Mouse (Mus musculus): ENCODE results near the gene Pex5. TPM values are rescaled to one million over a fixed set of nuclear protein-coding genes. Genes with fewer than 3 reads are reported as not detected.

Pex5 gene
- polyA plus RNA-seq (2014; fragmentation: Nextera tagmentation; extraction: Ambion mirVana), result 20.8 and 22.8 TPM in 2 replicates

DNA sequence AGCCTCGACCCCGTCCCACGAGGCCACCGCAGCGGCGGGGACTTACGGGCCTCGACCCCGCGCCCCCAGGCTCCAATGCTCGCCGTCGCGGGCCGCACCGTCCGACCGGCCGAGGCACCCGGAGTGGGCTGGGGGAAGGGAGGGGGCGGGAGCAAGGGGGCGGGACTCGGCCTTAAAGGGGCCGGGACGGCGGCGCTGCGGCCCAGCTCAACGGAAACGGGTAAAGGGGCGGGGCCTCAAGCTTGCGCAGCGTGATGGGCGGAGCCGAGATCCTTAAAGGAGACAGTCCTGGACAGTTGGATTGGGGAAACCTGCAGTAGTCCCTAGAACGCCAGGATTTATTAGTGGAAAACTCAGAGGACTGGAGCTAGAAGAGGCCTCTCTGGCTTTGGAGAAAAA lies at the start of gene Pex5:
TSS of gene Pex5 (minus strand) at position 141 of the 399 bp plus-strand sequence.
- Histone ChIP-seq H3K4me1 (ENCODE audit: control insufficient read depth in 2 of 2, insufficient read depth in 2 of 2, low read length in 2 of 2) (peaks cover 4 to 15% of the 10 kb centered on the region in 2 experiments; a peak in 3 of 4 replicates), H3K27me3 (ENCODE audit: control insufficient read depth, insufficient read depth, low read length) (no peaks in the 10 kb centered on the region), H3K9me3 (ENCODE audit: control insufficient read depth, low read length) (no peaks in the 10 kb centered on the region), H3K27ac (replicated peaks in 1 of 2; ENCODE audit: control insufficient read depth in 1 of 2, insufficient read depth in 1 of 2, low read depth in 2 of 2, low read length in 2 of 2) (peak within 1 kb of the TSS; percentile 89 to 91), H3K36me3 (ENCODE audit: control insufficient read depth, insufficient read depth, low read length) (peaks cover 26% of the 10 kb centered on the region), H3K4me2 (ENCODE audit: low read length) (peak within 1 kb of the TSS; percentile 73), H3K9ac (ENCODE audit: low read length) (peak within 1 kb of the TSS; percentile 93), H3K4me3 (ENCODE audit: control insufficient read depth in 1 of 2, insufficient read depth in 1 of 2, low read depth in 1 of 2, low read length in 2 of 2) (peak within 1 kb of the TSS; percentile 85 to 94)
- peak; percentile 99 for ATAC-seq (ENCODE audit: insufficient number of reproducible peaks, insufficient read depth, low FRiP score, low read depth)
- WGBS, result under 1% methylated on average over 36 of the region's 36 CpGs

DNA sequence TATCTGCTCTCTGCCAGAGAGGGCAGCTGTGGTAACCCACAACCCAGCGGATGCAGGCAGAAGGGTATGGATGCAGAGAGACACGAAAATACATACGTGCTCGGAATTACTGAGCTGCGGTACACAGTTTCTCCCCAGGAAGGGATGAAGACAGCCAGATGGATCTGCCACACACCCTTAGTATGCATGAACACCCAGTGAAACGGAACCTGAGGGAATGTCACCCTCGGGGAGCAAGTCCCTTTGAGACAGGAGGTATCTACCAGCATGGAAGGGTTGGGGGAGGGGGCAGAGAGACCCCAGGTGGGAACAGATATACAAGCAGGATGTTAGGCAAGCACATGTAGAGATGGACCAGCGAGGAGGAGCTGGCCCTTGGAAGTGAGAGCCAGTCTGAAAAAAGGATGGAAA lies 49.0 kb upstream of the Pex5 start:
- no peak for ATAC-seq (ENCODE audit: insufficient number of reproducible peaks, insufficient read depth, low FRiP score, low read depth)
- H3K9me3 ChIP-seq (ENCODE audit: control insufficient read depth, low read length), result no peaks in the 10 kb centered on the region
- H3K27me3 ChIP-seq (ENCODE audit: control insufficient read depth, insufficient read depth, low read length), result peaks cover 20% of the 10 kb centered on the region
- peak overlapping the region in 1 of 2 experiments; percentile 44; a peak in 1 of 4 replicates for H3K4me3 ChIP-seq (ENCODE audit: control insufficient read depth in 1 of 2, insufficient read depth in 1 of 2, low read depth in 1 of 2, low read length in 2 of 2)
- no peak overlapping the region for H3K9ac ChIP-seq (ENCODE audit: low read length)
- no peaks in the 10 kb centered on the region for H3K36me3 ChIP-seq (ENCODE audit: control insufficient read depth, insufficient read depth, low read length)
- H3K4me1 ChIP-seq (ENCODE audit: control insufficient read depth in 2 of 2, insufficient read depth in 2 of 2, low read length in 2 of 2), result peaks cover 6 to 14% of the 10 kb centered on the region in 2 experiments; a peak in 3 of 4 replicates
- no peak overlapping the region for H3K27ac ChIP-seq (replicated peaks in 1 of 2; ENCODE audit: control insufficient read depth in 1 of 2, insufficient read depth in 1 of 2, low read depth in 2 of 2, low read length in 2 of 2)
- H3K4me2 ChIP-seq (ENCODE audit: low read length), result peak overlapping the region; percentile 84
- 24% methylated on average over 8 of the region's 8 CpGs for WGBS

DNA sequence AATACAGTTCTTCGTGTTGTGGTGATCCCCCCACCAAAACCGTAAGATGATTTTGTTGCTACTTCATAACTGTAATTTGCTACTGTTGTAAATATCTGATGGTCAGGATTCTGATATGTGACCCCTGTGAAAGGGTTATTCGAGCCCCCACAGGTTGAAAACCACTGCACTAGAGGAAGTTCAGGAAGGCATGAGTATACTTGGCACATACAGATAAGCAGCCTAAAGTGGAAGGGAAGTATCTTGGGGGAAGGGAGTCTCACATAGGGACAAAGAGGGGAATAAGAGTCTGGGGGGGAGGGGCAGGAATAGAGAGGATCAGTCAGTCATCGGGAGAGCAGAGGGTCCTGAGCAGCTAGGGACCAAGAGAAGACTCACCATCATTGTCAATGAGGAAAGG lies 44.5 kb upstream of the Pex5 start:
- 52% methylated on average over 4 of the region's 4 CpGs for WGBS

DNA sequence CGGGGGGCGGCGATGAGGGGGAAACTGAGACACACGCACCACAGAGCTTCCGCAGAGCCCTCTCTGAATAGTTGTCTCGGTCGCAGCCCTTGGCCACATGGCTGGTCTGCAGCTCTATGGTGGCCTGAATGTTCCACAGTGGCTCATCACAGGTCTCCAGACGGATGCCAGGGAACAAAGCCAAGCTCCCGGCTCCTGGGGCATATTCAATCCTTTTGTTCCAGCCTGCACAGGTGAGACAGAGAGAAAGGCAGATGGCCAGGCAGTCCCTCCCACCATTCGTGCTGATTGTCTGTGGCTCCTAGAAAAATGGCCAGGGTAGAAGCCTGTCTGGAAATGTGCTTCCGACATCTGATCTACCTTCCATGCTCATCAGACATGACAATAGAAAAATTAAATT lies 43.6 kb upstream of the Pex5 start:
- Histone ChIP-seq H3K27ac (replicated peaks in 1 of 2; ENCODE audit: control insufficient read depth in 1 of 2, insufficient read depth in 1 of 2, low read depth in 2 of 2, low read length in 2 of 2) (no peak overlapping the region), H3K9me3 (ENCODE audit: control insufficient read depth, low read length) (no peaks in the 10 kb centered on the region), H3K4me3 (ENCODE audit: control insufficient read depth in 1 of 2, insufficient read depth in 1 of 2, low read depth in 1 of 2, low read length in 2 of 2) (no peak overlapping the region), H3K27me3 (ENCODE audit: control insufficient read depth, insufficient read depth, low read length) (peaks cover 10% of the 10 kb centered on the region), H3K36me3 (ENCODE audit: control insufficient read depth, insufficient read depth, low read length) (no peaks in the 10 kb centered on the region), H3K4me1 (ENCODE audit: control insufficient read depth in 2 of 2, insufficient read depth in 2 of 2, low read length in 2 of 2) (no peaks in the 10 kb centered on the region), H3K9ac (ENCODE audit: low read length) (no peak overlapping the region), H3K4me2 (ENCODE audit: low read length) (no peak overlapping the region)
- WGBS, result 79% methylated on average over 11 of the region's 11 CpGs
- no peak for ATAC-seq (ENCODE audit: insufficient number of reproducible peaks, insufficient read depth, low FRiP score, low read depth)

More for the DNA sequence above, 44.5 kb upstream of the Pex5 start:
- no peaks in the 10 kb centered on the region for H3K36me3 ChIP-seq (ENCODE audit: control insufficient read depth, insufficient read depth, low read length)
- no peak for ATAC-seq (ENCODE audit: insufficient number of reproducible peaks, insufficient read depth, low FRiP score, low read depth)
- H3K27ac ChIP-seq (replicated peaks in 1 of 2; ENCODE audit: control insufficient read depth in 1 of 2, insufficient read depth in 1 of 2, low read depth in 2 of 2, low read length in 2 of 2), result no peak overlapping the region
- no peak overlapping the region for H3K4me2 ChIP-seq (ENCODE audit: low read length)
- H3K4me1 ChIP-seq (ENCODE audit: control insufficient read depth in 2 of 2, insufficient read depth in 2 of 2, low read length in 2 of 2), result peaks cover 0 to 2% of the 10 kb centered on the region in 2 experiments; a peak in 1 of 4 replicates
- H3K4me3 ChIP-seq (ENCODE audit: control insufficient read depth in 1 of 2, insufficient read depth in 1 of 2, low read depth in 1 of 2, low read length in 2 of 2), result no peak overlapping the region
- peaks cover 17% of the 10 kb centered on the region for H3K27me3 ChIP-seq (ENCODE audit: control insufficient read depth, insufficient read depth, low read length)
- H3K9me3 ChIP-seq (ENCODE audit: control insufficient read depth, low read length), result no peaks in the 10 kb centered on the region
- no peak overlapping the region for H3K9ac ChIP-seq (ENCODE audit: low read length)

DNA sequence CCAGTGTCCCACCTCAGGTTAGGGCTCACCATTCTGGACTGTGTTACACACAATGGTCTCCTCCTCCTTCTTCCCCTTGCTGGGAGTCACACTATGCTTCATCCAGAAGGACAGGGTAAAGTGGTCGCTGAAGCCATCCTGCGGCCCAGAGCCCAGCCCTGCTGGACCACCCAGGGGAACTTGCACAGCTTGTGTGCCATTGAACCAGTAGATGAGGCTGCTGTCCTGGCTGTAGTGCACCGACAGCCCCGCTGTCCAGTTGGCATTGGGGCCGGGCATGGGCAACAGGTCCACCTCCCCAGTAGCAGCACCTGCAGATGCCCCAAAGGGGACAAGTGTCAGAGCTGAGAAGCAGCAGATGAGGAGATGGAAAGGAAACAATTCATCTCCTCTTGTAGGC lies 43.0 kb upstream of the Pex5 start:
- Histone ChIP-seq H3K9me3 (ENCODE audit: control insufficient read depth, low read length) (no peaks in the 10 kb centered on the region), H3K9ac (ENCODE audit: low read length) (no peak overlapping the region), H3K27me3 (ENCODE audit: control insufficient read depth, insufficient read depth, low read length) (peaks cover 4% of the 10 kb centered on the region; the same call in 1 of the 2 replicates), H3K27ac (replicated peaks in 1 of 2; ENCODE audit: control insufficient read depth in 1 of 2, insufficient read depth in 1 of 2, low read depth in 2 of 2, low read length in 2 of 2) (no peak overlapping the region), H3K36me3 (ENCODE audit: control insufficient read depth, insufficient read depth, low read length) (no peaks in the 10 kb centered on the region), H3K4me1 (ENCODE audit: control insufficient read depth in 2 of 2, insufficient read depth in 2 of 2, low read length in 2 of 2) (no peaks in the 10 kb centered on the region), H3K4me3 (ENCODE audit: control insufficient read depth in 1 of 2, insufficient read depth in 1 of 2, low read depth in 1 of 2, low read length in 2 of 2) (no peak overlapping the region), H3K4me2 (ENCODE audit: low read length) (no peak overlapping the region)
- no peak for ATAC-seq (ENCODE audit: insufficient number of reproducible peaks, insufficient read depth, low FRiP score, low read depth)
- 84% methylated on average over 5 of the region's 5 CpGs for WGBS

DNA sequence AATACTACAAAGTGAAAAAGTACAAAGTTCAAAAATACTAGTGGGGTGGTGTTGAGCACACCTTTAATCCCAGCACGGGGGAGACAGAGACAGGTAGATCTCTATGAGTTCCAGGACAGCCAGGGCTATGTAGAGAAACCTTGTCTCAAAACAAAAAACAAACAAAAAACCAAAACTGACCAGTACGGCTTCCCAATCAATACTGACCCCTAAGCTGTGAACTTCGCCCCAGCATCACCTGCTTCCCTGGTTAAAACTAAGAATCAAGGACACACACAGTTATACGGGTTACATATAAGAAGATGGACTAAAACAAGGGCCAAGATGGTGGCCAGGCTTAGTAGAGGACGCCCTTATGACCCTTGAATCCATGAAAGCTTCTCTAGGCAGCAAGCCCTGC lies 41.4 kb upstream of the Pex5 start:
- Histone ChIP-seq H3K36me3 (ENCODE audit: control insufficient read depth, insufficient read depth, low read length) (no peaks in the 10 kb centered on the region), H3K9me3 (ENCODE audit: control insufficient read depth, low read length) (no peaks in the 10 kb centered on the region), H3K4me3 (ENCODE audit: control insufficient read depth in 1 of 2, insufficient read depth in 1 of 2, low read depth in 1 of 2, low read length in 2 of 2) (no peak overlapping the region), H3K27ac (replicated peaks in 1 of 2; ENCODE audit: control insufficient read depth in 1 of 2, insufficient read depth in 1 of 2, low read depth in 2 of 2, low read length in 2 of 2) (no peak overlapping the region), H3K4me1 (ENCODE audit: control insufficient read depth in 2 of 2, insufficient read depth in 2 of 2, low read length in 2 of 2) (no peaks in the 10 kb centered on the region), H3K4me2 (ENCODE audit: low read length) (no peak overlapping the region), H3K9ac (ENCODE audit: low read length) (no peak overlapping the region), H3K27me3 (ENCODE audit: control insufficient read depth, insufficient read depth, low read length) (no peaks in the 10 kb centered on the region)
- no peak for ATAC-seq (ENCODE audit: insufficient number of reproducible peaks, insufficient read depth, low FRiP score, low read depth)
- WGBS, result 88% methylated on average over 5 of the region's 5 CpGs

DNA sequence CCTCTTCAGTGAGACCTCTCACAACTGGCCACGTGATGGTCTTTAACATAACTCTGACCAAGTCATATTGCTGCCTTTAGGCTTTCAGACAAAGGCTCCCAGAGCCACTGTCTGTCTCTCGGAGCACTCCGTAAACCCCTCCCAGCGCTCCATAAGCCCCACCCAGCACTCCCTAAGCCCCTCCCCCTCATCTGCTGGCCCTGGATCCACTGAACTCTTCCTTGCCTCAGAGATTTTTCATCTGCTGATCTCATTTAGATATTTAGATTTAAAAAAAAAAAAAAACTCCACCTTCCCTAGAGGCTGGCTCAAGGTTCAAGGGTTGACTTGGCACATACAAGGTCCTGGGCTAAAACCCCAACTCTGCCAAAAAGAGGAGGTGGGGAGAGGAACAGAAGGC lies 38.9 kb upstream of the Pex5 start:
- no peaks in the 10 kb centered on the region; the same call in 1 of the 2 replicates for H3K27me3 ChIP-seq (ENCODE audit: control insufficient read depth, insufficient read depth, low read length)
- H3K9ac ChIP-seq (ENCODE audit: low read length), result no peak overlapping the region
- H3K4me1 ChIP-seq (ENCODE audit: control insufficient read depth in 2 of 2, insufficient read depth in 2 of 2, low read length in 2 of 2), result no peaks in the 10 kb centered on the region
- no peak for ATAC-seq (ENCODE audit: insufficient number of reproducible peaks, insufficient read depth, low FRiP score, low read depth)
- H3K4me3 ChIP-seq (ENCODE audit: control insufficient read depth in 1 of 2, insufficient read depth in 1 of 2, low read depth in 1 of 2, low read length in 2 of 2), result no peak overlapping the region
- H3K36me3 ChIP-seq (ENCODE audit: control insufficient read depth, insufficient read depth, low read length), result no peaks in the 10 kb centered on the region
- 42% methylated on average over 4 of the region's 4 CpGs for WGBS
- no peak overlapping the region for H3K27ac ChIP-seq (replicated peaks in 1 of 2; ENCODE audit: control insufficient read depth in 1 of 2, insufficient read depth in 1 of 2, low read depth in 2 of 2, low read length in 2 of 2)
- no peaks in the 10 kb centered on the region for H3K9me3 ChIP-seq (ENCODE audit: control insufficient read depth, low read length)
- no peak overlapping the region for H3K4me2 ChIP-seq (ENCODE audit: low read length)

DNA sequence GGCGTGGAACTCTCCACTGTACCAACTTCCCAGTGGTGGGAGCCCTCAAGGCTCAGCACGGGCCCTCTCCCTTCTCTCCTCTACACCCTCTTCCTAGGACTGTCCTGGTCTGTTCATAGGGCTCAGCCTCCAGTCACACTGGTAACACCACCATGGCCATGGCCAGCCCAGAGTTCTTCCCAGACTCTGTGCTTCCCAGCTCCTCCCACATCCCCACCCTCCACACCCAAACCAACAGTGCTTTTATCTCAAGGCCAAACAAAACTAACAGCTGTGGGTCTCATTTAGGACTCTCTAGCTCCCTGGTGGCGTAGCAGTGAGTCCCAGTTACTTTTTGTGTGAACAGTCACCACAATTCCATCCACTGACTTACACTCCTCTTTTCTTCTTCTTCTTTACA lies 37.1 kb upstream of the Pex5 start:
- Histone ChIP-seq H3K9me3 (ENCODE audit: control insufficient read depth, low read length) (no peaks in the 10 kb centered on the region), H3K4me2 (ENCODE audit: low read length) (no peak overlapping the region), H3K36me3 (ENCODE audit: control insufficient read depth, insufficient read depth, low read length) (no peaks in the 10 kb centered on the region), H3K27ac (replicated peaks in 1 of 2; ENCODE audit: control insufficient read depth in 1 of 2, insufficient read depth in 1 of 2, low read depth in 2 of 2, low read length in 2 of 2) (no peak overlapping the region), H3K4me3 (ENCODE audit: control insufficient read depth in 1 of 2, insufficient read depth in 1 of 2, low read depth in 1 of 2, low read length in 2 of 2) (no peak overlapping the region), H3K4me1 (ENCODE audit: control insufficient read depth in 2 of 2, insufficient read depth in 2 of 2, low read length in 2 of 2) (no peaks in the 10 kb centered on the region), H3K9ac (ENCODE audit: low read length) (no peak overlapping the region), H3K27me3 (ENCODE audit: control insufficient read depth, insufficient read depth, low read length) (no peaks in the 10 kb centered on the region; the same call in 1 of the 2 replicates)
- ATAC-seq (ENCODE audit: insufficient number of reproducible peaks, insufficient read depth, low FRiP score, low read depth), result no peak
- WGBS, result 66% methylated on average over 3 of the region's 3 CpGs
